Mouse (Mus musculus) lung, postnatal 0 days (tissue): Measurements from ENCODE around the gene Phf5a.

Experiments
- CTCF ChIP-seq: IDR thresholded peaks from 2 replicates; pipeline ENCODE4 v1.5.1; 2016; ENCODE audit warnings: antibody characterized with exemption, mild to moderate bottlenecking
- EP300 ChIP-seq: IDR thresholded peaks from 2 replicates; pipeline ENCODE4 v1.6.1; 2016; ENCODE audit warnings: antibody characterized with exemption, mild to moderate bottlenecking, control low read depth

DNA sequence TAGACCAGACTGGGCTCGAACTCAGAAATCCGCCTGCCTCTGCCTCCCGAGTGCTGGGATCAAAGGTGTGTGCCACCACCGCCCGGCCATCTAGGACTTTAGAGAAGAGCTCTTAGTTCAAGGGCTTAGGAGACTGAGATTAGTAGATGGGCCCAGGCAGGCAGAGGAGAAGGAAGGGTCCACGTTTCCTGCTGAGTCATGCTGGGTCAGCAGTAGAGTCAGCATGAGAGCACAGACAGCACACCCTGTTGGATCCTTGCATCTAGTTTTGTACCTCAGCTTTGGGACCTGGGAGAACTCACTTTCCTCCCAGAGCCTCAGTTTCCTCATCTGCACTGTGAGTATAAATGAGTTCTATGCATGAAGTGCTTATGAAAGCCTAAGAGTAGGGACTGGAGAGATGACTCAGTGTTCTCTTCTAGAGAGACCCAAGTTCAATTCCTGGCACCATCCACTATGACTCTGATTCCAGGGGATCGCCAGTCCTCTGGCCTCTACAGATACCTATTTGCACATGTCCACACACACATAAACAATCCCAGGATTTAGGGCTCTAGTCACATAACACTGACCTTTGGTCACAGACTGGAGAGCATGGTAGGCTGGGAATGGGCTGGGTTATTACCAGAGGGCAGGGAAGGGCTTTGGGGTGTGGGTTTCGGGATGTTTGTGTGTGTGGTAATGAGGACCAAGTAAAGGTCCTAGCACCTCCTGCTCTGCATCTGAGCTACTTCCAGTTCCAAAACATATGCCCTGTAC is 20.3 kb upstream of the Phf5a start:
- TF ChIP-seq CTCF, result no peak
- TF ChIP-seq EP300, result no peak
